Mouse (Mus musculus) olfactory bulb, adult 2 months (tissue): ENCODE measurements around the gene Nop2.

Experiments used
- CTCF ChIP-seq: fragments of 200-500 bp; IDR thresholded peaks from 2 replicates; pipeline ENCODE4 v1.5.1; 2012; ENCODE audit warnings: low read depth, mild to moderate bottlenecking, low read length, moderate library complexity; ENCODE audit not compliant: insufficient read depth
- POLR2A ChIP-seq: fragments of 200-500 bp; IDR thresholded peaks from 2 replicates; pipeline ENCODE4 v1.6.1; 2012; ENCODE audit warnings: mild to moderate bottlenecking, low read depth, low read length, moderate library complexity; ENCODE audit not compliant: insufficient read depth

DNA sequence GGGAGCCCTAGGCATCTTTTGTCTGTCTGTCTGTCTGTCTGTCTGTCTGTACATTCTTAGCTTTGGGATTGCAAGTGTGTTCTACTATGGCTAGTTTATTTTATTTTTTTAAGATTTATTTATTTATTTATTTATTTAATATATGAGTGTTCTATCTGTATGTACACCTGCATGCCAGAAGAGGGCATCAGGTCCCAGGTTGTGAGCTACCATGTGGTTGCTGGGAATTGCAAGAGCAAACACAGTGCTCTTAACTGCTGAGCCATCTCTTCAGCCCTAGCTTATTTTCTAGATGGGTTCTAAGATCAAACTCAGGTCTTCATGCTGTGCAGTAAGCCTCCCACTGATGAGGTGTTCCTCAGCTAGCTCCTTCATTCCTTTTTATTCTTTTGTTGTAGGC lies 22.8 kb downstream of the Nop2 start:
- TF ChIP-seq CTCF = no peak
- TF ChIP-seq POLR2A = no peak
